Mouse (Mus musculus) bone marrow macrophage, adult 2 months (primary cell): Measurements from ENCODE around the gene Jsrp1.

Source experiments
- CTCF ChIP-seq: IDR thresholded peaks from 2 replicates; pipeline ENCODE4 v1.5.1; 2012; ENCODE audit warnings: low read depth, mild to moderate bottlenecking, low read length, moderate library complexity
- POLR2A ChIP-seq: IDR thresholded peaks from 2 replicates; pipeline ENCODE4 v1.6.1; 2012; ENCODE audit warnings: mild to moderate bottlenecking, low read depth, low read length, borderline replicate concordance

DNA sequence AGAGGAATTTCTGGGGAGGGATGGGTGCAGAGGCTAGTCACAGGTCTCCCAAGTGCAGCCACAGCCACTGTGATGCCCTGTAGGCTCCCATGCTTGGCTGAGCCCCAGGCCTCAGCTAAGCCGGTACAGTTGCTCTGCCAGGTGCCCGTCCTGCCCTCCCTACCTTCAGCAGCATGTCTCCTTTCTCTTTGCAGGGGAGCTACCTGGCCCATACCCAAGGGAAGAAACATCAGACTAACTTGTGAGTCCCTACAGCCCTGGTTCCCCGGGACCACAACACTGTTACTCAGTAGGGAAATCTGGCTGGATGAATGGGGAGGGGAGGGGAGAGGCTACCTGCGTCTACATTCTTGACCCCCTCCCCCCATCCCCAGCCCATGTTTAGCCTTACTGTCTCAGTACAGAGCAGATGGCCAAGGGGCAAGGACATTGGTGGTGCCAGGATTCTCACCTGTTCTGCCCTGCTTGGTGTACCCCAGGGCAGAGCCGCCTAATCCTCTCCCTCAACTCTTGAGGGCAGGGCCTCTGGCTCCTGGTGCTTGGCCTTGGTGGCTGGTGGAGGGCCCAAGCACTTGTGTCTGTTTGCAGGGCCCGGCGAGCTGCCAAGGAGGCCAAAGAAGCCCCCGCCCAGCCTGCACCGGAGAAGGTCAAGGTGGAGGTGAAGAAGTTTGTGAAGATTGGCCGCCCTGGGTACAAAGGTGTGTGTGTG is 10.9 kb downstream of the Jsrp1 start:
- TF ChIP-seq POLR2A: no peak
- no peak for TF ChIP-seq CTCF
